Mouse (Mus musculus) midbrain, embryonic 15.5 days (tissue): ENCODE measurements around the gene Cyp2g1. TPM values are rescaled to one million over a fixed set of nuclear protein-coding genes. Genes with fewer than 3 reads are reported as not detected.
"Not testable (repeated sequence)": the region's sequence is repeated elsewhere in the genome, so short reads cannot be mapped to it uniquely, and the experiment has no call there.

Experiments
- ATAC-seq: fragments of 200-750 bp; cut with Nextera tagmentation; replicated peaks from 2 replicates; pipeline ENCODE4 v1.8.0; 2017; ENCODE audit warnings: moderate TSS enrichment
- H3K27ac ChIP-seq: fragments of 300-500 bp; sonication (generic); 2 replicates; pipeline ENCODE4 v1.5.1; 2015; ENCODE audit warnings: mild to moderate bottlenecking, inconsistent platforms
- H3K27me3 ChIP-seq: fragments of 300-500 bp; sonication (generic); replicated peaks from 2 replicates; pipeline ENCODE4 v1.6.1; 2015; ENCODE audit warnings: inconsistent platforms
- H3K36me3 ChIP-seq: fragments of 300-500 bp; sonication (generic); replicated peaks from 2 replicates; pipeline ENCODE4 v1.6.1; 2015; ENCODE audit warnings: inconsistent platforms
- H3K4me1 ChIP-seq: fragments of 300-500 bp; sonication (generic); 2 replicates; pipeline ENCODE4 v1.6.1; 2015; ENCODE audit warnings: inconsistent platforms
- H3K4me2 ChIP-seq: fragments of 300-500 bp; sonication (generic); 2 replicates; pipeline ENCODE4 v1.6.1; 2015; ENCODE audit warnings: inconsistent platforms, mild to moderate bottlenecking, moderate library complexity
- H3K4me3 ChIP-seq: fragments of 300-500 bp; sonication (generic); 2 replicates; pipeline ENCODE4 v1.5.1; 2015; ENCODE audit warnings: mild to moderate bottlenecking, inconsistent platforms
- H3K9ac ChIP-seq: fragments of 300-500 bp; sonication (generic); 2 replicates; pipeline ENCODE4 v1.6.1; 2015; ENCODE audit warnings: mild to moderate bottlenecking, inconsistent platforms
- H3K9me3 ChIP-seq: fragments of 300-500 bp; sonication (generic); 2 replicates; pipeline ENCODE4 v1.6.1; 2016; ENCODE audit warnings: inconsistent platforms
- WGBS: fragments of 180-500 bp; shearing (Covaris S2); methylation state at CpG from one replicate; pipeline ENCODE4 v1.1.7; 2015; ENCODE audit warnings: mixed read lengths; 5-methylcytosine and 5-hydroxymethylcytosine counted together
- polyA plus RNA-seq: library from polyadenylated mRNA; unstranded; fragments of >200 nt; fragmentation: Nextera tagmentation; extraction: Ambion mirVana; gene quantifications from 2 replicates; pipeline ENCODE4 v1.2.1, GENCODE M21; 2015

The Cyp2g1 gene
- polyA plus RNA-seq, 1 experiment from 2014 or later = not detected

GRCm38 (mm10) chr7:26786013-26786412 lies 22.7 kb upstream of the Cyp2g1 start:
- not testable (repeated sequence) for H3K36me3 ChIP-seq, H3K4me1 ChIP-seq, H3K9ac ChIP-seq, H3K4me2 ChIP-seq, H3K27ac ChIP-seq, H3K9me3 ChIP-seq, ATAC-seq, H3K4me3 ChIP-seq, H3K27me3 ChIP-seq
- 49% methylated on average over 1 of the region's 1 CpGs for WGBS

GRCm38 (mm10) chr7:26789984-26790383 lies 18.7 kb upstream of the Cyp2g1 start:
- H3K27ac ChIP-seq = no peak overlapping the region
- no peaks in the 10 kb centered on the region for H3K9me3 ChIP-seq
- no peaks in the 10 kb centered on the region for H3K36me3 ChIP-seq
- H3K9ac ChIP-seq = no peak overlapping the region
- no peaks in the 10 kb centered on the region for H3K27me3 ChIP-seq
- no peak overlapping the region for H3K4me3 ChIP-seq
- WGBS = 82% methylated on average over 6 of the region's 6 CpGs
- no peak for ATAC-seq
- H3K4me1 ChIP-seq = no peaks in the 10 kb centered on the region
- H3K4me2 ChIP-seq = no peak overlapping the region

GRCm38 (mm10) chr7:26800104-26800503 lies 8.6 kb upstream of the Cyp2g1 start:
- Histone ChIP-seq H3K9ac (no peak overlapping the region), H3K27ac (no peak overlapping the region), H3K9me3 (no peaks in the 10 kb centered on the region; the same call in 1 of the 2 replicates), H3K4me1 (no peaks in the 10 kb centered on the region), H3K4me2 (no peak overlapping the region), H3K27me3 (no peaks in the 10 kb centered on the region), H3K4me3 (no peak overlapping the region), H3K36me3 (no peaks in the 10 kb centered on the region)
- no peak for ATAC-seq

- Histone ChIP-seq H3K4me1 (no peaks in the 10 kb centered on the region), H3K4me3 (no peak overlapping the region), H3K9me3 (no peaks in the 10 kb centered on the region; the same call in 1 of the 2 replicates), H3K36me3 (no peaks in the 10 kb centered on the region), H3K4me2 (no peak overlapping the region), H3K27me3 (no peaks in the 10 kb centered on the region), H3K27ac (no peak overlapping the region), H3K9ac (no peak overlapping the region)
- ATAC-seq = no peak
- WGBS = 100% methylated on average over 1 of the region's 1 CpGs
Measured at GRCm38 (mm10) chr7:26800996-26801395, 7.7 kb upstream of the Cyp2g1 start.

GRCm38 (mm10) chr7:26831556-26832292 lies 23.0 kb downstream of the Cyp2g1 start:
- WGBS = 80% methylated on average over 9 of the region's 9 CpGs
- not testable (repeated sequence) for H3K4me1 ChIP-seq, H3K9me3 ChIP-seq, ATAC-seq, H3K9ac ChIP-seq, H3K27me3 ChIP-seq, H3K36me3 ChIP-seq, H3K4me3 ChIP-seq, H3K4me2 ChIP-seq, H3K27ac ChIP-seq

- WGBS = 79% methylated on average over 7 of the region's 7 CpGs
Measured at GRCm38 (mm10) chr7:26832668-26833067, 24.0 kb downstream of the Cyp2g1 start.

GRCm38 (mm10) chr7:26835059-26835458 lies 26.4 kb downstream of the Cyp2g1 start, which contains the start of gene Cyp2a5:
Gene Cyp2a5 (plus strand): TSS chr7:26835305.
- WGBS = 69% methylated on average over 3 of the region's 3 CpGs
- H3K4me1 ChIP-seq, H3K9me3 ChIP-seq, ATAC-seq, H3K36me3 ChIP-seq, H3K4me3 ChIP-seq, H3K27me3 ChIP-seq, H3K27ac ChIP-seq, H3K9ac ChIP-seq, H3K4me2 ChIP-seq: not testable (repeated sequence)

More at GRCm38 (mm10) chr7:26832668-26833067, 24.0 kb downstream of the Cyp2g1 start:
- not testable (repeated sequence) for H3K4me2 ChIP-seq, H3K9me3 ChIP-seq, H3K27ac ChIP-seq, ATAC-seq, H3K9ac ChIP-seq, H3K27me3 ChIP-seq, H3K4me3 ChIP-seq, H3K4me1 ChIP-seq, H3K36me3 ChIP-seq

GRCm38 (mm10) chr7:26843400-26843799 lies 34.7 kb downstream of the Cyp2g1 start:
- ATAC-seq, H3K27me3 ChIP-seq, H3K9ac ChIP-seq, H3K36me3 ChIP-seq, H3K4me3 ChIP-seq, H3K9me3 ChIP-seq, H3K4me2 ChIP-seq, H3K27ac ChIP-seq, H3K4me1 ChIP-seq: not testable (repeated sequence)
- WGBS = 86% methylated on average over 2 of the region's 2 CpGs

- not testable (repeated sequence) for ATAC-seq, H3K36me3 ChIP-seq, H3K4me1 ChIP-seq, H3K9ac ChIP-seq, H3K27me3 ChIP-seq, H3K27ac ChIP-seq, H3K4me3 ChIP-seq, H3K9me3 ChIP-seq, H3K4me2 ChIP-seq
Measured at GRCm38 (mm10) chr7:26850063-26850462, 41.4 kb downstream of the Cyp2g1 start.

Other genes starting within 250 kb of the Cyp2g1 start
- gene Vmn1r185, start 190.4 kb upstream of the Cyp2g1 start, polyA plus RNA-seq = not detected in 2 replicates
- gene Cyp2b23, start 122.5 kb upstream of the Cyp2g1 start, polyA plus RNA-seq = not detected in 2 replicates
- gene Cyp2b19, start 51.8 kb upstream of the Cyp2g1 start, polyA plus RNA-seq = 0.79 and 1.1 TPM in 2 replicates
- 0.60 and 1.3 TPM in 2 replicates for gene Cyp2a5, start 26.4 kb downstream of the Cyp2g1 start, polyA plus RNA-seq
- gene Cyp2a22, start 130.5 kb downstream of the Cyp2g1 start, polyA plus RNA-seq = not detected in 2 replicates
- not detected in 2 replicates for gene Cyp2a12, start 220.2 kb downstream of the Cyp2g1 start, polyA plus RNA-seq